Mouse (Mus musculus): ENCODE measurements around the gene Jph2.

Gene Jph2

GRCm38 (mm10) chr2:163300069-163301060, 97.4 kb downstream of the Jph2 start:
- no peak for DNase-seq

DNA sequence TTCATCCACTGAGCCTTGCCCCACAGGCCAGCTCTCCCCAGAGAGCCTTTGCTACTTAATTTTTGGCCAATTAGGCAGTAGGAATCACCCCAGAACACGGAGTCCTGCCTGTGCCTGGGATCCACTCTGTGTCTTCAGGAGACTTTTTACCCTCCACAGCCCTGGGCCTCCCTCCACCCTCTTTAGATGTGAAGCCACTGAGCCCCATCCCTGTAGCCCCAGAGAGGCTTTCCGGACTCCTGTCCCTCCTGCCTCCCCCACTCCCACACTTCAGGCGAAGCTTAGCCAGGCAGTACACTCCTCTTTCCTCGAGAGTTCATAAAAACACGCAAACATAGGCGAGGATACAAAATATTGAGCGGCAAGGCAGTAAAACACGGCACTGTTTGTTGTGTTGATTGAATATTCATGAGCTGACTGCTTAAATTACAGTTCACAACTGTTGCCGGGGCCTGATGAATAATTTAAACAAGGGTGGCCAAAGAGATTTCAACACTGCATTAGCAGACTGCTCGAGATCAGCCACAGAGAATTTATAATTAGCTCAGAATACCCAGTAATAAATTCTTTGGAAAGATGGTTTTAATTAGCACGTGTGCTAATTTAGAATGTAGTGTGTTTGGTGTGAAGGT, 100.7 kb downstream of the Jph2 start:
- no peak for DNase-seq

DNA sequence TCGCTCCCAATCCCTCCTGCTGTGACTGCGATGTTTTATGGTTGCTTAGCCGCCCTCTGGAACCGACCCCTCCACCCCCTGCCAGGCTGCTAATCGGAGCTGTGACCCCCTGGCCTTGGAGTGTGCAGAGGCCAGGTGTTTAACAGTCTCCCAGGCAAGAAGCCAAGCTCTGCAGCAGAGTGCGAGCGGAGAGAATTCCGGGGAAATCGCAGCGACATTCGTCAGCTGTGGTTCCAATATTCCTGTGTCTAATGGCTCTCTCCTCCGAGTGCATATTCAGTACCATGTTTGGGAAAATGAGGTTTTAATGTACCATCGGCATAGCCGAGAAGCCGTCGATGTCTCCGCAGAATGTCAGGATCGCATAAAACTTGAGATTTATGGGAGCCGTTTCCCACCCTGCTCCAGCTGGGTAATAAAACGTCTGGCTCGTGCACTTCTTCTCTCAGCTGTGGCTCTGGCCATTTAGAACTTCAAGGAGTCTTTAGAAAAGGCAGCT, 108.9 kb downstream of the Jph2 start:
- DNase-seq = no peak
